Mouse (Mus musculus): ENCODE results near the gene Pappa2. TPM values are rescaled to one million over a fixed set of nuclear protein-coding genes. Genes with fewer than 3 reads are reported as not detected.

Pappa2 gene
- polyA plus RNA-seq, 2 experiments from 2014 or later = 0.05 TPM; not detected in 1

GRCm38 (mm10) chr1:158897339-158897738 is 83.0 kb downstream of the Pappa2 start:
- ATAC-seq = no peak

GRCm38 (mm10) chr1:158894441-158894840 is 85.8 kb downstream of the Pappa2 start:
- no peak for ATAC-seq

GRCm38 (mm10) chr1:158875487-158875886 is 104.8 kb downstream of the Pappa2 start:
- no peak for ATAC-seq

- ATAC-seq = no peak
Measured at GRCm38 (mm10) chr1:158874552-158875077, 105.7 kb downstream of the Pappa2 start.

GRCm38 (mm10) chr1:158873631-158874030 is 106.7 kb downstream of the Pappa2 start:
- ATAC-seq = no peak

GRCm38 (mm10) chr1:158871401-158871800 is 108.9 kb downstream of the Pappa2 start:
- ATAC-seq = no peak

GRCm38 (mm10) chr1:158860190-158860589 is 120.1 kb downstream of the Pappa2 start:
- ATAC-seq = no peak

- no peak for ATAC-seq
Measured at GRCm38 (mm10) chr1:158853936-158854882, 126.1 kb downstream of the Pappa2 start.

- ATAC-seq = no peak
Measured at GRCm38 (mm10) chr1:158852836-158853567, 127.3 kb downstream of the Pappa2 start.

- ATAC-seq = no peak
Measured at GRCm38 (mm10) chr1:158850459-158850858, 129.8 kb downstream of the Pappa2 start.

GRCm38 (mm10) chr1:158844604-158845003 is 135.7 kb downstream of the Pappa2 start:
- no peak for ATAC-seq

- no peak for ATAC-seq
Measured at GRCm38 (mm10) chr1:158837151-158837550, 143.1 kb downstream of the Pappa2 start.

- ATAC-seq = no peak
Measured at GRCm38 (mm10) chr1:158830152-158830551, 150.1 kb downstream of the Pappa2 start.

GRCm38 (mm10) chr1:158827931-158828330 is 152.4 kb downstream of the Pappa2 start:
- no peak for ATAC-seq

GRCm38 (mm10) chr1:158819676-158820075 is 160.6 kb downstream of the Pappa2 start:
- no peak for ATAC-seq

- ATAC-seq = no peak
Measured at GRCm38 (mm10) chr1:158816479-158816878, 163.8 kb downstream of the Pappa2 start.

GRCm38 (mm10) chr1:158811887-158812286 is 168.4 kb downstream of the Pappa2 start:
- no peak for ATAC-seq

GRCm38 (mm10) chr1:158775486-158775885 is 204.8 kb downstream of the Pappa2 start:
- no peak for ATAC-seq

- ATAC-seq = no peak
Measured at GRCm38 (mm10) chr1:158773102-158773501, 207.2 kb downstream of the Pappa2 start.

GRCm38 (mm10) chr1:158770756-158771155 is 209.5 kb downstream of the Pappa2 start:
- ATAC-seq = no peak

GRCm38 (mm10) chr1:158770036-158770655 is 210.1 kb downstream of the Pappa2 start:
- no peak for ATAC-seq

GRCm38 (mm10) chr1:158765842-158766241 is 214.4 kb downstream of the Pappa2 start:
- ATAC-seq = no peak

GRCm38 (mm10) chr1:158764727-158765126 is 215.6 kb downstream of the Pappa2 start:
- no peak for ATAC-seq

All from activated CD4-positive, CD25-positive, alpha-beta regulatory T cell, adult 4 months (primary cell).